Mouse (Mus musculus) WW6 (cell line): ENCODE measurements around the gene Exo5.

Source experiments
- DNase-seq: peaks from one replicate; pipeline ENCODE4 v3.0.0-alpha.2; 2013; ENCODE audit warnings: low read depth, low spot score

The Exo5 gene

GRCm38 (mm10) chr4:120905644-120906043 is 19.2 kb downstream of the Exo5 start:
- DNase-seq: no peak

- no peak for DNase-seq
Observed at GRCm38 (mm10) chr4:120904533-120904932, 20.3 kb downstream of the Exo5 start.

GRCm38 (mm10) chr4:120895810-120896584 is 28.8 kb downstream of the Exo5 start:
- DNase-seq: no peak

- DNase-seq: no peak
Observed at GRCm38 (mm10) chr4:120895226-120895625, 29.6 kb downstream of the Exo5 start.

GRCm38 (mm10) chr4:120894584-120894983 is 30.2 kb downstream of the Exo5 start:
- no peak for DNase-seq

GRCm38 (mm10) chr4:120893656-120894401 is 31.0 kb downstream of the Exo5 start:
- no peak for DNase-seq

GRCm38 (mm10) chr4:120892516-120892915 is 32.3 kb downstream of the Exo5 start:
- DNase-seq: no peak

- DNase-seq: no peak
Observed at GRCm38 (mm10) chr4:120891960-120892359, 32.9 kb downstream of the Exo5 start.

- no peak for DNase-seq
Observed at GRCm38 (mm10) chr4:120890754-120891440, 33.9 kb downstream of the Exo5 start.

- DNase-seq: no peak
Observed at GRCm38 (mm10) chr4:120888884-120889283, 35.9 kb downstream of the Exo5 start.

- no peak for DNase-seq
Observed at GRCm38 (mm10) chr4:120887381-120888112, 37.3 kb downstream of the Exo5 start.

- DNase-seq: no peak
Observed at GRCm38 (mm10) chr4:120886811-120887210, 38.0 kb downstream of the Exo5 start.

GRCm38 (mm10) chr4:120886131-120886530 is 38.7 kb downstream of the Exo5 start:
- no peak for DNase-seq

- DNase-seq: no peak
Observed at GRCm38 (mm10) chr4:120885208-120886120, 39.4 kb downstream of the Exo5 start.

- no peak for DNase-seq
Observed at GRCm38 (mm10) chr4:120882002-120882625, 42.7 kb downstream of the Exo5 start.

- DNase-seq: no peak
Observed at GRCm38 (mm10) chr4:120880731-120881432, 43.9 kb downstream of the Exo5 start.

- DNase-seq: no peak
Observed at GRCm38 (mm10) chr4:120879386-120879785, 45.4 kb downstream of the Exo5 start.

- DNase-seq: no peak
Observed at GRCm38 (mm10) chr4:120878728-120879127, 46.1 kb downstream of the Exo5 start.

- no peak for DNase-seq
Observed at GRCm38 (mm10) chr4:120875961-120876360, 48.9 kb downstream of the Exo5 start.
